Mouse (Mus musculus): ENCODE results near the gene H2al1a. TPM values are rescaled to one million over a fixed set of nuclear protein-coding genes. Genes with fewer than 3 reads are reported as not detected.
"Not testable (repeated sequence)": the region's sequence is repeated elsewhere in the genome, so short reads cannot be mapped to it uniquely, and the experiment has no call there.

H2al1a gene
- total RNA-seq, 1 experiment from 2014 or later, result not detected

- ATAC-seq (replicated peaks in 1 of 2; ENCODE audit: insufficient read depth in 1 of 2, low FRiP score in 2 of 2, low TSS enrichment in 1 of 2, low read depth in 1 of 2, poor library complexity in 2 of 2, severe bottlenecking in 2 of 2), result not testable (repeated sequence)
Measured at GRCm38 (mm10) chrX:11317956-11318355, 18.9 kb downstream of the H2al1a start, which contains the start of gene H2al1g. H2al1g (plus strand) TSS chrX:11318256.

- not testable (repeated sequence) for ATAC-seq (replicated peaks in 1 of 2; ENCODE audit: insufficient read depth in 1 of 2, low FRiP score in 2 of 2, low TSS enrichment in 1 of 2, low read depth in 1 of 2, poor library complexity in 2 of 2, severe bottlenecking in 2 of 2)
Measured at GRCm38 (mm10) chrX:11321192-11321591, 22.1 kb downstream of the H2al1a start, which contains the start of gene H2al1h. H2al1h (plus strand) TSS chrX:11321492.

GRCm38 (mm10) chrX:11324359-11324758 lies 25.3 kb downstream of the H2al1a start, which contains the start of gene H2al1i:
H2al1i (plus strand) TSS chrX:11324659.
- ATAC-seq (replicated peaks in 1 of 2; ENCODE audit: insufficient read depth in 1 of 2, low FRiP score in 2 of 2, low TSS enrichment in 1 of 2, low read depth in 1 of 2, poor library complexity in 2 of 2, severe bottlenecking in 2 of 2), result not testable (repeated sequence)

- ATAC-seq (replicated peaks in 1 of 2; ENCODE audit: insufficient read depth in 1 of 2, low FRiP score in 2 of 2, low TSS enrichment in 1 of 2, low read depth in 1 of 2, poor library complexity in 2 of 2, severe bottlenecking in 2 of 2), result not testable (repeated sequence)
Measured at GRCm38 (mm10) chrX:11327522-11327921, 28.5 kb downstream of the H2al1a start, which contains the start of gene H2al1j. H2al1j (plus strand) TSS chrX:11327822.

DNA sequence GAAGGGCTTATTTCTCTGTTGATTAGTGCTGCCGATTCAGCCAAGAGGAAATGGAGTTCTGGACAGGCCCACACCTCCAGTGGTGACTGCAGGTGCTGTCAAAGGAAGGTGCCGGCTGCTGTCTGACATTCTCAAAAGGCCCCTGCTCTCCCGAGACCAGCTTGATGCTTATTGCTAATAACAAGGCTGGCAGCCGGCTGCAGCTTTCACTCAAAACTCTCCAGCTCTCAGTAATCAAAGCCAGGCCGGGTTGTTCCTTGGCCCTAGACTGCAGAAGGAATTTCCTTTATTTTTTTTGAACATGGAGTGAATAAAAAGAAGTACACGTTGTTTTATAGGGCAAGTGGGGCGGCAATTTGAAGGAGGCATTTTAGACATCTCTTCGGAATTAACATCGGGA lies 46.7 kb downstream of the H2al1a start:
- ATAC-seq (replicated peaks in 1 of 2; ENCODE audit: insufficient read depth in 1 of 2, low FRiP score in 2 of 2, low TSS enrichment in 1 of 2, low read depth in 1 of 2, poor library complexity in 2 of 2, severe bottlenecking in 2 of 2), result no peak

DNA sequence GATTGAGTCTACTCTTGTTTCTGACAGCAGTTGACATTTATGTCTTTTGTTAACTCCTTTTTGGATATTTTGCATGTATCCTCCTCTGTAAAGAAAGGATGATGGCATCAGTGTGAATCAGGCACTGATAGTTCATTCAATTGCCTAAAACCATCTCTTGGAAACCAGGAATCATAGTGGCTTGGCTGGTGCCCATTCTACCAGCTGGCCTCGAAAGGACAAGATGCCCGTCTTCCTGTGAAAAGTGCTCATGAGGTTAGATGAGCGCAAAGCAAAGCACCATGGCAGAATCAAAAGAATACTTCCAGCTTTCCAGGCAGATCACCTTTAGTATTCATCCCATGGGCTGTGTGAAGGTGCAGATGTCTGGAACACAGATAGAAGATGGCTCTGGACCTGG lies 47.7 kb downstream of the H2al1a start:
- ATAC-seq (replicated peaks in 1 of 2; ENCODE audit: insufficient read depth in 1 of 2, low FRiP score in 2 of 2, low TSS enrichment in 1 of 2, low read depth in 1 of 2, poor library complexity in 2 of 2, severe bottlenecking in 2 of 2), result no peak

Other genes starting within 250 kb of the H2al1a start
- gene H2al1b, start 3.2 kb downstream of the H2al1a start, total RNA-seq (2017), result not detected in 2 replicates
- gene H2al1c, start 6.4 kb downstream of the H2al1a start, total RNA-seq (2017), result not detected in 2 replicates
- not detected in 2 replicates for gene H2al1d, start 9.6 kb downstream of the H2al1a start, total RNA-seq (2017)
- not detected in 2 replicates for gene H2al1e, start 12.7 kb downstream of the H2al1a start, total RNA-seq (2017)
- not detected in 2 replicates for gene H2al1f, start 15.9 kb downstream of the H2al1a start, total RNA-seq (2017)
- not detected in 2 replicates for gene H2al1g, start 19.0 kb downstream of the H2al1a start, total RNA-seq (2017)
- not detected in 2 replicates for gene H2al1h, start 22.2 kb downstream of the H2al1a start, total RNA-seq (2017)
- not detected in 2 replicates for gene H2al1i, start 25.4 kb downstream of the H2al1a start, total RNA-seq (2017)
- not detected in 2 replicates for gene H2al1j, start 28.6 kb downstream of the H2al1a start, total RNA-seq (2017)